Mouse (Mus musculus) Muller cell, postnatal 12 days (primary cell): ENCODE measurements around the gene Eng.
A peak's percentile ranks its signal among the peaks of the same experiment; 100 is the strongest.

Experiments
- DNase-seq: peaks from one replicate; pipeline ENCODE4 v3.0.0-alpha.2; 2015; ENCODE audit errors: inconsistent ontology term

Eng gene

GRCm38 (mm10) chr2:32644799-32645475 lies 1.5 kb upstream of the Eng start:
- DNase-seq, result no peak

GRCm38 (mm10) chr2:32645647-32646046 lies 748 bp upstream of the Eng start:
- DNase-seq, result no peak

GRCm38 (mm10) chr2:32647366-32647765 lies 971 bp downstream of the Eng start:
- DNase-seq, result no peak

- peak; percentile 94 for DNase-seq
Observed at GRCm38 (mm10) chr2:32653764-32654163, 7.4 kb downstream of the Eng start.

- DNase-seq, result no peak
Observed at GRCm38 (mm10) chr2:32654743-32655393, 8.5 kb downstream of the Eng start.

- no peak for DNase-seq
Observed at GRCm38 (mm10) chr2:32655394-32655744, 9.0 kb downstream of the Eng start.

GRCm38 (mm10) chr2:32655826-32656225 lies 9.4 kb downstream of the Eng start:
- DNase-seq, result no peak

- DNase-seq, result no peak
Observed at GRCm38 (mm10) chr2:32658873-32659272, 12.5 kb downstream of the Eng start.

- peak; percentile 83 for DNase-seq
Observed at GRCm38 (mm10) chr2:32661509-32662107, 15.2 kb downstream of the Eng start.

GRCm38 (mm10) chr2:32662291-32662690 lies 15.9 kb downstream of the Eng start:
- no peak for DNase-seq

GRCm38 (mm10) chr2:32665345-32665744 lies 18.9 kb downstream of the Eng start:
- no peak for DNase-seq

GRCm38 (mm10) chr2:32665853-32666252 lies 19.5 kb downstream of the Eng start:
- no peak for DNase-seq

GRCm38 (mm10) chr2:32667775-32668174 lies 21.4 kb downstream of the Eng start:
- DNase-seq, result peak; percentile 79

- DNase-seq, result peak; percentile 68
Observed at GRCm38 (mm10) chr2:32668176-32668575, 21.8 kb downstream of the Eng start.

- DNase-seq, result no peak
Observed at GRCm38 (mm10) chr2:32669876-32670275, 23.5 kb downstream of the Eng start.

- DNase-seq, result no peak
Observed at GRCm38 (mm10) chr2:32671147-32671546, 24.8 kb downstream of the Eng start.

GRCm38 (mm10) chr2:32671907-32672595 lies 25.7 kb downstream of the Eng start:
- DNase-seq, result peak; percentile 44

- no peak for DNase-seq
Observed at GRCm38 (mm10) chr2:32673176-32673917, 27.0 kb downstream of the Eng start.

- DNase-seq, result no peak
Observed at GRCm38 (mm10) chr2:32676821-32677220, 30.4 kb downstream of the Eng start.

GRCm38 (mm10) chr2:32677683-32678082 lies 31.3 kb downstream of the Eng start:
- DNase-seq, result no peak

GRCm38 (mm10) chr2:32680051-32680451 lies 33.7 kb downstream of the Eng start:
- peak; percentile 86 for DNase-seq
